Mouse (Mus musculus) left cerebral cortex, postnatal 14 days (tissue): ENCODE data around the gene Ifi27. TPM values are rescaled to one million over a fixed set of nuclear protein-coding genes. Genes with fewer than 3 reads are reported as not detected.

Experiments used
- DNase-seq, 2 experiments: peaks; one replicate each; pipeline ENCODE4 v3.0.0; 2021 to 2022; ENCODE audit warnings: low spot score in 2 of 2, mixed read lengths in 1 of 2
- intact Hi-C: fragments of 180-260 bp; cut with DNase I; formaldehyde crosslinking; loops from one replicate; pipeline ENCODE4 v1.15.1; 2025
- long read RNA-seq, 2 experiments: library from polyadenylated mRNA; stranded (forward); transcript quantifications; one replicate each; pipeline ENCODE4 v2.0.0; 2021
- total RNA-seq, 2 experiments: library from RNA; stranded (reverse); gene quantifications; 2 replicates each; pipeline ENCODE4 v1.2.3; 2021

The Ifi27 gene
- 10 to 100 TPM; 27.2 to 34.9 TPM for total RNA-seq
- long read RNA-seq, experiment 1, transcript Ifi27-205 (7 exons, 977 nt), result major isoform, 12 of 16 reads
- long read RNA-seq, experiment 1, partial matches to known transcripts, result 1 of 16 reads
- long read RNA-seq, experiment 1, other reads (novel, unspliced or antisense), result 2 of 16 reads
- long read RNA-seq, experiment 2, transcript Ifi27-205 (7 exons, 977 nt), result major isoform, 6 of 8 reads
- long read RNA-seq, experiment 2, partial matches to known transcripts, result 0 of 8 reads
- long read RNA-seq, experiment 2, other reads (novel, unspliced or antisense), result 2 of 8 reads

DNA sequence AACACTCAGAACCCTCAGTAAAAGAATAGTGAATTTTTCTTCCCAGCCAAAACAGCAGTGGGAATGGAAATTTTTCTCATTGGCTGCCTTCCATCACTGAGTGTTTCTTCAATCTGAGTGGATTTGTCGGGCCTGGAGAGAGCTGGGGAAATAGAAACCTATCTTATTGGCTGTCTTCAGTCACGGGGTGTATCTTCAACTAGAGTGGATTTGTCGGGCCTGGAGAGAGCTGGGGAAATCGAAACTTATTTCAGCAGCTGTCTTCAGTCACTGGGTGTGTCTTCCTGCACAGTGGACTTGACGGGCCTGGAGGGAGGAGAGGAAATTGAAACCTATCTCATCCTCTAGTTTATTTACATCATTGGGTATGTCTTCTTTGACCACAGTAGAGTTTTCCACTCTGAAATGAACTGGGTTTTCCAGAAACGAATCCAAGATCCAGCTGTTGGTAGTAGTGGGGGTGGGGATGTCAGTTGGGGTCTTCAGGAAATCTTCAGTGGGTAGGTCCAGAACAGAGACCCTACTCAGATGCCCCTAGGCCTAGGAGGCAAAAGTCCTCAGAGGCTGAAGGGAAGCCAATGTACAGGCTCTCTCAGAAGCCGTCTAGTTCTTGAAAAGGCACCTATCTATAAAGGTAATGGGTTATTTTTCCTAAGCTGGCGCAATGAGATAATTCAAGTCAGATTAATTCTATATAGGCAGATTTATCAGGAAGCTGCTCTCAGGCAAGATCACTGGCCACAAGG lies at the start of gene Ifi27:
TSS of gene Ifi27 (plus strand) at position 226 of the 746 bp plus-strand sequence.
- intact Hi-C loops, result no loop called here
- DNase-seq, result peak; percentile 45 to 55

DNA sequence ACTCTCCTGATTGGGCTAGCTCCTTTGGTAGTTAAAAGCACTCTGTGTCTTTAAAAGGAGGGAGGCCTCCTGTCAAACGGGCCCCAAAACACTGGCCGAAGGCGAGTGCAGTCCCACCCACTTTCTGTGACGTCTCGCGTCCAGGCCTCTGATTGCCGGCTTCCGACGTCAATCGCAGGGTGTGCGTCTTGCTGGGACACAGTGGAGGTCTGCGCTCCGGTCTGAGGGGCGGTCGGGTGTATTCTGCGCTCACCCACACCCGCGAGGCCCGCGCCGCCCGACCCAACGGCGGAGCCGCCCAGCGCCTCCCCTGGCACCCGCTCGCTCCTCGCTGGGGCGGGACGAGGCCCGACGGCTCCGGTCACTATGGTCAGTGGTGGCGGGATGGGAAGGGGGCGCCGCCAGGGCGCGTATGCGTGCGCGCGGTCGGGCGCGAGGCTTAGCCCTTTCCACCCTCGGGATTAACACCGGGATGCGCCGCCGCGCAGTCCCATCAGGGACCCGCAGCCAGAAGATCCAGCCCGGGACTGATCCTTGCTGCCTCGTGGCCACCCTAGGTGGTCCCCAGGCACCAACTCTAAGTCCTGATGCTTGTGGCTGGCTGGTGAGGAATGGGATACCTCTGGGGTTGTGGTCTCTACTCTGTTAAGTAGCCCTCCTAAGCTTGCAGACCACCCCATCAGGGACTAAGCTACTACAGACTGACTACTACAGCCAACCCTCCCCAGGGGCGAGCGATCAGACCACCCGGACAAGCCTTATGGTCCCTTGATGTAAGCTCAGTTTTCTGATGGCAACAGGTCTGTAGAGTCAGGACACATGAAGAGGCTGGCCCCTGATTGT lies 45.3 kb upstream of the Ifi27 start, which contains the start of gene Otub2:
TSS of gene Otub2 (plus strand) at position 178 of the 843 bp plus-strand sequence.
- intact Hi-C loops, result no loop called here
- peak; percentile 97 to 98 for DNase-seq

DNA sequence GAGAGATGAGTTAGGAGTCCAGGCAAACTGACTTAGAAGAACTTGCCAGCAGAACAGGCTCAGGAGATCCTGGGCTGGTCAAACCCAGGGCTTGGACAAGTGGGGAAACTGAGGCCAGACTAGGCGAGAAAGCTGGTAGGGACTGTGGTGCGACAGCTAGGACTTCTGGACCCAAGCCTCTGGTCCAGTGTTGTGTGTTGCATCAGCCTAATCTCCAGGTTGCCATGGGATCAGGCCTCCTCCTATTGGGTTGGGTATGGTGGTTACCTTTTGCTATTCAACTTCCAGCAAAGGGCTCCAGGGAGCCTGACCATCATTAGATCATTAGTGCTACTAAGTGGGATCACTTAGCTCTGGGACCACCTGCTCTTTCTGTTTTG lies 44.7 kb upstream of the Ifi27 start:
- no peak for DNase-seq
- intact Hi-C loops, result no loop called here

DNA sequence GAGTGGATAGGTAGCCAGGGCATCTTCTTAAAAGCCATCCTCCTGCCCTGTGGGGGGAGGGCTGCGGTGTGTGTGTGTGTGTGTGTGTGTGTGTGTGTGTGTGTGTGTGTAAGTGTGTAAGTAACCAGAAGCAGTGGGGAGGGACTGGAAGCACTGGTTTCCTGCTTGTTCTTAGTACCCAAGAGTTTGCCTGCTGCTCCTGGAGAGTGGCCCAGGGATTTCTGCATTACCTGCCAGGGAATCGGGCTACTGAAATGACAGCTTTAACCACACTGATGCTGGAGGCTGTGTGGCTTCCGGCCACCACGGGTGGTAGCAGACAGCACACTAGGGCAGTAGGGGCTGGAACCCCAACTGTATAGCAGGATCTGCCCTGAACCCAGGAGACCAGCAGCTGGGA lies 44.0 kb upstream of the Ifi27 start:
- intact Hi-C loops, result no loop called here

DNA sequence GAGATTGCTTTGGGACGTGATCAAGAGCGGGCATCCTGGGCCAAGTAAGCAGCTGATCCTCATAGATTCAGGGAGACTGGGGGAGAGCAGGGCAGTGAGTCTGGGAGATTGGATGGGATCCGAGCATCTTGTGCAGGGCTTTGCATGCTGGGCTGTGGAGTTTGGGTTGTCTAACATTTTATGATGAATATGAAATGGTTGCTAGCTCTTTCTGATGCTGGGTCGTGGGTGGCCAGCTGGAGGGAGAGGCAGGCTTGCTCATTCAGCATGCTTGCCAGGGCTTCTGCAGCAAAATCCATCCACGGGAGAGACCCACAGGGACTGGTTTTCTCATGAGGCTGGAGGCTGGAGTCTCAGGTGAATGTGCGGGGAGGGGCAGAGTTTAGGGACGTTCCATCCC lies 42.9 kb upstream of the Ifi27 start:
- intact Hi-C loops, result no loop called here
- DNase-seq, result peak; percentile 51 to 54

More for the DNA sequence above, 44.0 kb upstream of the Ifi27 start:
- DNase-seq, result no peak

DNA sequence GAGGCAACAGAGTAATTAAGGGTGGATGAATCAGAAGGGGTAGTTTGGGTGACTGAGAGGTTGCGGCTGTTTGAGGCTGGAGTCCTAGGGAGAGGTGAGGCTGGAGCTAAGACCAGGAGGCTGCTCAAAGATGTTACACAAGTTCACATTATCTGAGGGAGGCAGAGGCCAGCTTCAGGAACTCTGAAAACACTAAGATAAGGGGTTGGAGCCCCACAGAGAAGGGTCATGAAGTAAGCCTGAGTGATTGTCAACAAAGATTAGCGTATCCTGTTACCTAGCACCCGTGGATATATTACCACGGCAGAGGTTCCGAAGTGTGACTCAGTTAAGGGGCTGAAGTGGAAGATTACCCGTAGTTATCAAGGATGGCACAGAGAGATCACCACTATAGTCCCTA lies 40.5 kb upstream of the Ifi27 start:
- intact Hi-C loops, result no loop called here
- no peak for DNase-seq

DNA sequence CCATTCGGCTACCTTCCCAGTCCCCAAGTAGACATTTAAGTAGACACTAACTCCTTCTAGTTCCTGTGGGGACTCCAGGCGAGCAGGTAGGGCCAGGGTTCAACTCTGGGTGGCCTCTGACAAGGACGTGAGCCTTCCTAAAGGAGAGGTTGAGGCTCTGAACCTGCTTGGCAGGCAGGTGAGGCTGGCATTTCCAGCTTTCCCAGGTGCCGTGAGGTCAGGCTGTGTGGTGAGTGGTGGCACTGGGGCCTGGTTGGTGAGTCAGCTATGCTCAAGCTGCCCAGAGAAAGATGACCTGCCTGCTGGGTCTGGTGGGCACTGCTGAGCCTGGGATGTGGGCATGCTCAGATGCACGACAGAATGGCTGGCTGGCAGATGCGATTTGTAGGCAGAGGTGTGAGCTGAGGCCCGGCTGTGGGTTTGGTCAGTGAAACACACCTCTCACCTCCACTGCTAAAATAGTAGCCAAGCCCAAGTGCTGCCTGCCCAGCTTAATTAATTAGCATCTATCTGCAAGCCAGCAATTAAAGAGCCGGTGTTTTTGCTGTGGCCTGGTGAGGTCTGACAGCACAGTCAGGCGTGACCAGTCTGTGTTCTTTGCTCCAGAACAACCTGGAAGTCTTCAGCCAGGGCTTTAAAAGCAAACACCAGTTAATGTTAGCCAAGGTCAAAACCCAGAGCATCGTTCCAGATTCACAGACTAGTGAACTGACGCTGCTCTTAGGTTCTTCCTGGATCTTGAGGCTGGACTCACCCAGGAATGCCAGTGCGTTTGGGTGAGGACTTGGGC lies 38.3 kb upstream of the Ifi27 start:
- intact Hi-C loops, result no loop called here
- DNase-seq, result no peak

DNA sequence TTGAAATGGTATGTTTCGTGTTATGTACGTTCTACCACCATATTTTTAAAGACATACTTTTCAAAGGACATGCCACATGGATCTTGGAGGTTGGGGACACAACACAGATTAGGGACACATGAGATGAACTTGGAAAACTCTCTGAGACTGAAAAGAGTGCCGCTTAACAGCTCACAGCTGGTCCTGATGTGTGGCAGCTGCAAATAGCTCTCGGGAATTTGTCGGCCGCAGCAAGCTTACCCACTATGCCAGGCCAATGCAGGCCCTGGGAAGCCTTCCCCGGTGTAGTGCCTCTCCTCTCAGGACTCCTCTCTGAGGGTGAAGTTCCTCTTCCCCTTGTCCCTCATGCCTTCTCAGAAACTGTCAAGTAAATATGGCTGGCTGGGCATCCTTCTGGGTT lies 37.3 kb upstream of the Ifi27 start:
- intact Hi-C loops, result no loop called here

DNA sequence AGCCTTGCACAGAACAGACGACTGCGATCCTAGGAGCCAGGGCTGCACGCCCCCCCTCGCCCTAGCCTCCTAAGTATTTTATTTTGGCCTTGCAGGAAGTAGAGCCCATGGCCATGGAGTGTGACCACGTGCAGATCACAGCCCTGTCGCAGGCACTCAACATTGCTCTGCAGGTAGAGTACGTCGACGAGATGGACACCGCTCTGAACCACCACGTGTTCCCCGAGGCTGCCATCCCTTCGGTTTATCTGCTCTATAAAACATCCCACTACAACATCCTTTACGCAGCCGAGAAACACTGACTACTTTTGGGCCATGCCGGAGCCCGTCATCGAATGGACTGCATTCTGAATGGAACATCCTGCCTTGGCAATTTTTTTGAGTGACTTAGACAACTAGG lies 29.9 kb upstream of the Ifi27 start:
- intact Hi-C loops, result no loop called here
- no peak for DNase-seq

More for the DNA sequence above, 37.3 kb upstream of the Ifi27 start:
- no peak for DNase-seq

DNA sequence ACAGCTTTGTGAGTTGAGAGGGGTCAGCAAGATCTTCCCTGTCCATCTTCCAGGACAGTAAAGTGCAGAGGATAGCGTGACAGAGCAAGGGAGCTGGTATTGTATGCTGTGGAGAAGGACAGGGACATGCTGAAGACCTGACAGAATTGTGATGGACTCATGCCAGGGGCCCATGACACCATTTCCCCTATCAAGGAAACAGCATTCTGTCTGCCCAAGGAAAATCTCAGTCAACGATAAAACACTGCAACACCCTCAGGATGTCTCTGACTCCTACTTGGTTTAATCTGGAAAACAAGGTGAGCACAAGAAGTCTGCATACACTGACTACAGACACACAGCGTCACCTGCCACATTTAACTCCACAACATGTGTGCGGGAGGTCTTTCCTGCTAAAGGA lies 26.3 kb upstream of the Ifi27 start, which contains the start of gene 9330161L09Rik:
TSS of gene 9330161L09Rik (minus strand) at position 101 of the 400 bp plus-strand sequence.
- intact Hi-C loops, result no loop called here
- DNase-seq, result no peak

DNA sequence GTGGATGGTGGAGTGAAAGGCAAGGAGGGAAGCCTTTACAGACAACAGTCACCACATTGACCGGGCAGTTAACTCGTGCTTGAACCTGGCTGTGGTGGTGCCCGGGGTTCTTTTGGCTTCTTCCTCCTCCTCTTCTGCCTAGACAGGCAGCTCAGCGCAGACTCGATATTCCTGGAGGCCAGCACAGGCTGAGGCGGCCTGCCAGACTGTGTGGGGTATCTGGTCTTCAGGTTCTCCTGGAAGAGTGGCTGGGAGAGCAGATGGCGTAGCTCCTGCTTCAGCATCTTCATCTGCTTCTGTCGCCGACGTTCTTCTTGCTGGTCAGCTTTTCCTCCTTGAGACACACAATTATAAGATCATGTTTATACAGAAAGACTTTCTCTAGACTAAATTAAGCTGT lies 25.9 kb upstream of the Ifi27 start:
- peak in 1 of 2 experiments; percentile 64 for DNase-seq
- intact Hi-C loops, result no loop called here

DNA sequence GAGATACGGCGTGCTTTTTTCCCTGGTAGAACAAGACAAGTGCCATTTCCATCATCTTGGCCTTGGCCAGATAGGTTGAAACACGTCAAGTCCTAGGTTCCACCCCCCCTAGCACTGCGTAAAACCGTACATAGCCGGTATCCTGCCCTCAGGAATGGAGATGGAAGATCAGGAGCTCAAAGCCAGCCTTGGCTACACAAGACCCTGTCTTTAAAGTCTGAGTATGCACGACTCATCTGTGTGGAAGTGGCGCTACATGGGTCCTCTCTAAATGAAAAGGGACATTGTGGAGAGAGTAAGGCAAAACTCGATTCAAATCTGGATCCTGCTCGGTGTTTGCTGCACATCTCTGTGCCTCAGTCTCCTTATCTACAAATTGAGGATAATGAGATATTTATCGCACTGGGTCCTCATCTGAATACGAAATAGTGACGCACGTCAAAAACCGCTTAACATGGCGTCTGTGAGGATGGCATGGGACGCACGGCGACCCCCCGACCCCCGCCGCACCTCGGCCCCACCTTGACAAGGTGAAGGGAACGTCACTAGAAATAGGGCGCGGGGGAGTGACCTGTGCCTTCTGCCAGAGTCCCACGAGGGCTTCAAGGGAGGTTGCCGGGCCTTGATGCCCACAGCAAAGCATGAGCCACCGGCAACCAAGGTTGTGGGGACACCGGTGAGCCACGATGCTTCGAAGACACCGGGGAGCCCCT lies 8.8 kb upstream of the Ifi27 start:
- DNase-seq, result no peak
- intact Hi-C loops, result no loop called here

DNA sequence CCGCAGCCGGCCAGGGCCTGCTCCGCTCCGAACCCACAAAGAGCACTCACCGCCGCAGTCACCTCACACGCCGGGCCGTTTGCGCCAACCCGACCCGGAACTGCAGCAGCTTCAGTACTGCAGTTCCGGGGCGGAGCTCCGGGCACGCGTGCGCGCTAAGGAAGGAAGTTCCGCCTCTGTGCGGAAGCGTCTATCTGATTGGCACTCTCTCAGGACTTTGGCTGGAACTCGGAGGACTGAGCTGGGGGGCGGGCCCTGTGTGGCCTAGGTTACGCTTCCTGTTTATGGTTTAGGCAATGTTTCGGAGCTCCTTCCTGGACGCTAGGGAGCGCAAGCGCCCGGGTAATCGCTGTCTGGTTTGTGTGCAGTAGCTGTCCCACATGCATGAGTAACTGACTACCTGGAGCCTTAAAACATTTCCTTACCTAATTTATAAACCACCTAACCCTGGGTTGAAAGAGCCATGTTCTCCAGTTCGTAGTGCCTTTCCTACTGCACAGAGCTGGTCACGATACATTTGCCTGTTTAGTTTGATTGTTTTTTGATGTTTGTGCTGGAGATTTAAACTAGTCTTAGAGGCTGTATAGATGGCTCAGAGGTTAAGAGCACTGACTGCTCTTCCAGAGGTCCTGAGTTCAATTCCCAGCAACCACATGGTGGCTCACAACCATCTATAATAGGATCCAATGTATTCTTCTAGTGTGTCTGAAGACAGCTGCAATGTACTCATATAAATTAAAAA lies 8.1 kb upstream of the Ifi27 start, which contains the start of gene Ddx24:
TSS of gene Ddx24 (minus strand) at position 102 of the 742 bp plus-strand sequence.
- DNase-seq, result peak; percentile 99
- intact Hi-C loops, result loop anchor here (2.0 kb wide), 2 partner anchors 67 to 217 kb away; no protein-coding TSS in a partner anchor

DNA sequence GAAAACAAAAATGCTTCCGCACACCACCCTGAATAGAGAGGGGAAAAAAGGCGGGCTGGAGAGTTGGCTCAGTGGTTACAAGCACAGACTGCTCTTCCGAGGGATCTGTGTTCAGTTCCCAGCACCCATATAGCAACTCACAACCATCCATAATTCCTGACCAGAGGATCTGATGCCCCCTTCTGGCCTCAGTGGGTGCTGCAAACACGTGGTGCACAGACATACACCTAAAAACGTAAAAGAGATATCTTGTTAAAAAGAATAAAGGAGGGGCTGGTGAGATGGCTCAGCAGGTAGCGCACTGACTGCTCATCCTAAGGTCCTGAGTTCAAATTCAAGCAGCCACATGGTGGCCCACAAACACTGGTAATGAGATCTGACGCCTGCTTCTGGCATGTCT lies 7.3 kb upstream of the Ifi27 start:
- no peak for DNase-seq
- intact Hi-C loops, result loop anchor here (2.0 kb wide), 2 partner anchors 66 to 216 kb away; no protein-coding TSS in a partner anchor

DNA sequence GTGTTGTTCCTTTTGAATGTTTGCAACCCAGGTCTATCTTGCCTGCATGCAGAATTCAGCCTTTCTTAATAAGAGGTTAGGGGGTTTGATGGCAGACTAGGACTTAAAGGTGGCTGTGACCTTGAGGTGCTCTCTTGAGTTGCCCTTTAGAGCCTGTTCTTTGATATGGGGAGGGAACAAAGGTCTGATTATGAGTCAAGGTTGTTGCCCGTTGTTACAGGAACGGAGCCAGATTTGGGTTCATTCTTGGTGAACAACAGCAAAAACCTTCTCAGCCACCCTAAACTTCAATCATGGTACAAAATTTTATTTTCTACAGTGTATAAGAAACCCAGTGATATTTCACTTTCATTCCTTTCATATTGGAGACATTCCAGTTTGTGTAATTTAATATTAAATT lies 581 bp upstream of the Ifi27 start:
- DNase-seq, result no peak
- intact Hi-C loops, result no loop called here

DNA sequence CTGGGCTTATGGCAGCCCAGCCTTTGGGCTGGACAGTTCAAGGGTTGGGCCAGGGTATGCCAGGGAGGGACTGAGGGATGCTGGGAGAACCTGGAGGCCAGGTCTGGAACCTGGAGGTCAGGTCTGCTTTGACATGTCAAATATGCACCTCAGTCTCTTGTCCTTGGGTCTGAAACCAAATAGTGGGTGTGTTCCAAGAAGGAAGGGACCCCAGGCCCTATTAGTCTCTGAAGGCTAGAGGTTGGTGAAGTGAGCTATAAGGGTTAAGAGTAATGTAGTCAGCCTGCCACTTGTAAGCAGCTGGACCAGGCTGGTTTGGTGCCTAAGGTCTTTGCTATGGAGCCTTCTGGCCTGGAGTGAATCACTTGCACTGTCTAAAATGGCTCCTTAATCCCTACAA lies 850 bp downstream of the Ifi27 start:
- intact Hi-C loops, result no loop called here
- no peak for DNase-seq

DNA sequence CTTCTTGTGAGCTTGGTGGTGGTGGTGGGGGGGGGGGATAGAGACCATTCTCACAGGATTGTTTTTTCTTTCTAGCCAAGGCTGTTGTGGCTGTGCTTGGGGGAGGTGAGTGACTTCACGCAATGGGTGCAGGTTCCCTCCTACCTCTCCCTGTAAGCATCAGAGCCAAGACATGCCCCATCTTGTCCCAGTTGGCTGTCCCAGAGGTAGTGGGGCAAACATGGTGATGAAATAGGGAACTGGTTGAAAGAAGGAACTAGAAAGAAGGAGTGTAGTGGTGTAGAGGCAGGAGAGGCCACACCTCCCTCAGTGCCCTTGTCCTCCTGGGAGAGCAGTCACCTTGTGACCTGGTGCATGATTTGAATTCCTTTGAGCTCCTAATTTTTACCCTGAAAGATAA lies 3.6 kb downstream of the Ifi27 start:
- intact Hi-C loops, result no loop called here
- DNase-seq, result no peak

DNA sequence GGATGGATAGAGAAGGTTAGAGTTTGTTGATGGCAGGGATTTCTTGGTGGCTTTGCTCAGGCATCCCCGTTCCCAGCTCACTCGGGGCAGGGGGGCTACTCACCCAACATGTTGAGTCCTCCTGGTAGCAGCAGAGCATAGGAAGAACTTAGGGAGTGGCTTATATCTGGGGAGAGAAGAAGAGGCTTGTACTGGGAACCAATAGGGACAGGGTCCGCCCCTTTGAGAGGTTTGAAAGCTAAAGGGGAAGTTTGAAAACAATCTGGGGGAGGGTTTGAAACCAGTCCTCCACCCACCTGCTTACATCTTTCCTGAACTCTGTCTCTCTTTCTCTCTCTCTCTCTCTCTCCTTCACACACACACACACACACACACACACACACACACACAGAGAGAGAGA lies 9.5 kb downstream of the Ifi27 start, which contains the start of gene Ifi27l2a:
TSS of gene Ifi27l2a (minus strand) at position 157 of the 400 bp plus-strand sequence.
- intact Hi-C loops, result no loop called here
- DNase-seq, result no peak
